In genomic region chr19:42837591-42837990, GRCm38 (mm10) we compare ENCODE assay signal across 22 mouse cellular contexts. TPM values are rescaled to one million over a fixed set of nuclear protein-coding genes. Genes with fewer than 3 reads are reported as not detected.
DNase-seq lines count a peak whose midpoint lies in the region; ATAC-seq and TF ChIP-seq lines count a peak whose summit lies in the region.
"Had no signal": no experiment of that assay in that cellular context is flagged by ENCODE, and none has a peak within 500 bp of the region (broad histone marks: within the 10 kb centered on the region; RNA-seq: fewer than 3 reads in every experiment).

No protein-coding gene starts in this region.

- H3K4me1 ChIP-seq in limb, embryonic 10.5 days = peaks cover 4% of the 10 kb centered on the region; the same call in 1 of the 2 replicates
- H3K4me1 ChIP-seq: midbrain, embryonic 10.5 days; neural tube, embryonic 13.5 days had no signal

- ATAC-seq in frontal cortex, adult (ENCODE audit: low TSS enrichment) = no peak
- ATAC-seq: activated CD4-positive, CD25-positive, alpha-beta regulatory T cell, adult 4 months; forebrain, embryonic 16.5 days; Patski had no signal

- no peaks in the 10 kb centered on the region for H3K9me3 ChIP-seq in limb, embryonic 10.5 days (replicated peaks)
- H3K9me3 ChIP-seq: limb, embryonic 13.5 days; midbrain, embryonic 10.5 days; neural tube, embryonic 13.5 days had no signal

- H3K4me3 ChIP-seq in gastrocnemius, adult 2 months = no peak overlapping the region
- H3K4me3 ChIP-seq in limb, embryonic 10.5 days = no peak overlapping the region
- H3K4me3 ChIP-seq: limb, embryonic 13.5 days; midbrain, embryonic 10.5 days; neural tube, embryonic 13.5 days had no signal

- H3K36me3 ChIP-seq in limb, embryonic 10.5 days = no peaks in the 10 kb centered on the region
- H3K36me3 ChIP-seq: limb, embryonic 13.5 days; midbrain, embryonic 10.5 days; neural tube, embryonic 13.5 days had no signal

- peak; percentile 22 for DNase-seq in gastrocnemius, adult 2 months
- DNase-seq in gastrocnemius, postnatal 36 days = no peak
- peak; percentile 9 for DNase-seq in right cerebral cortex, postnatal 14 days
- no peak for DNase-seq in right cerebral cortex, postnatal 36 days (ENCODE audit: low spot score in 2 of 2)
- peak; percentile 83 to 87 for DNase-seq in cerebellum, postnatal 10 days
- no peak for DNase-seq in limb, embryonic 10.5 days (ENCODE audit: low spot score)
- DNase-seq: adrenal gland, postnatal 36 days; B cell, adult 2 months; gastrocnemius, postnatal 10 days; kidney, adult 2 months; kidney, postnatal 14 days; lung, postnatal 14 days; right cerebral cortex, postnatal 25 days; thymus, postnatal 36 days had no signal

- no peak for TF ChIP-seq CTCF in gastrocnemius, adult 2 months (IDR thresholded peaks at IDR 0.05)

- no peak overlapping the region for H3K27ac ChIP-seq in gastrocnemius, adult 2 months
- H3K27ac ChIP-seq in limb, embryonic 10.5 days = no peak overlapping the region
- H3K27ac ChIP-seq: limb, embryonic 13.5 days; liver, embryonic 14.5 days; midbrain, embryonic 10.5 days; neural tube, embryonic 13.5 days had no signal

- intact Hi-C loops in gastrocnemius, adult 2 months (cut with DNase I) = no loop called here
- intact Hi-C loops in gastrocnemius, postnatal 36 days (cut with DNase I) = no loop called here

- H3K27me3 ChIP-seq in limb, embryonic 10.5 days (ENCODE audit: low read depth, poor library complexity, severe bottlenecking) = no peaks in the 10 kb centered on the region
- H3K27me3 ChIP-seq: neural tube, embryonic 13.5 days had no signal

- 93% methylated on average over 10 of the region's 10 CpGs for WGBS in limb, embryonic 10.5 days

RNA-seq across cellular contexts. Expression of gene Hps1, which starts 57.8 kb away (rescaled TPM):
- total RNA-seq in gastrocnemius, adult 2 months (2021) = under 1 TPM; 0.50 to 0.59 TPM
- 1 to 10 TPM in 1 of 2 experiments, under 1 TPM in 1; 0.51 to 1.5 TPM for total RNA-seq in gastrocnemius, postnatal 36 days (2021)
- polyA plus RNA-seq in limb, embryonic 10.5 days (2016; fragmentation: Nextera tagmentation; extraction: Ambion mirVana) = 16.2 and 17.2 TPM in 2 replicates

Comparison
In these comparisons a context has a peak if more than half of its experiments do, and no peak if none do; other contexts are left out.
1. DNase-seq: peak in gastrocnemius, adult 2 months (single experiment), right cerebral cortex, postnatal 14 days (single experiment) and cerebellum, postnatal 10 days (2 of 2); none in gastrocnemius, postnatal 36 days (0 of 2), right cerebral cortex, postnatal 36 days (0 of 2) and limb, embryonic 10.5 days (single experiment).